Mouse (Mus musculus): ENCODE results near the gene Zfp991.
"Not testable (repeated sequence)": the region's sequence is repeated elsewhere in the genome, so short reads cannot be mapped to it uniquely, and the experiment has no call there.

- TF ChIP-seq CTCF (IDR thresholded peaks at IDR 0.05; ENCODE audit: low read depth, low read length); POLR2A (IDR thresholded peaks at IDR 0.05; ENCODE audit: borderline replicate concordance, low read depth, low read length): not testable (repeated sequence)
Measured at GRCm38 (mm10) chr4:147181969-147182705, 50.3 kb downstream of the Zfp991 start.

Measured in bone marrow macrophage, adult 2 months (primary cell).